Mouse (Mus musculus) left cerebral cortex, postnatal 14 days (tissue): ENCODE results near the gene Olfr298. TPM values are rescaled to one million over a fixed set of nuclear protein-coding genes. Genes with fewer than 3 reads are reported as not detected.

ENCODE experiments used
- DNase-seq, 2 experiments: peaks; one replicate each; pipeline ENCODE4 v3.0.0; 2021 to 2022; ENCODE audit warnings: low spot score in 2 of 2, mixed read lengths in 1 of 2
- intact Hi-C: fragments of 180-260 bp; cut with DNase I; formaldehyde crosslinking; loops from one replicate; pipeline ENCODE4 v1.15.1; 2025
- long read RNA-seq, 2 experiments: library from polyadenylated mRNA; stranded (forward); transcript quantifications; one replicate each; pipeline ENCODE4 v2.0.0; 2021
- total RNA-seq, 2 experiments: library from RNA; stranded (reverse); gene quantifications; 2 replicates each; pipeline ENCODE4 v1.2.3; 2021

Gene Olfr298
- total RNA-seq = not detected
- long read RNA-seq, experiment 1 = 0 reads
- long read RNA-seq, experiment 2 = 0 reads

DNA sequence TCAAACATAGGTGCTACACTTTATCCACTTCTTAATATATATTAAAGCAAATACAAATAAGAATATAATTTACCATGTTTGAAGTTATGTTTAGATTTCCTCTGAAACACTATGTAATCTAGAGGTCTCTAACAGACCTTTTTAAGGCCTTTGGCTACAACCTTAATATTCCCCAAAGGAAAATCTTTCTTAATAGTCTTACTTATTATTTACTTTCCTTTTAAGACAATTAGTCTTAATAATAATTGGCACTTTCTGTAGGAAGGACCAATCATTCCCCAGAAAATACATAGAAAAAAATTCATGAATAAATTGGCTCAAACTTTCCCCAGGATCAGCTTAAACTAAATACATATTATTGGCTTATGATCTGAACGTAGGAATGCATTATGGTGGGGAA is at the start of gene Olfr298:
TSS of gene Olfr298 (minus strand) at position 101 of the 400 bp plus-strand sequence.
- intact Hi-C loops = no loop called here
- no peak for DNase-seq

DNA sequence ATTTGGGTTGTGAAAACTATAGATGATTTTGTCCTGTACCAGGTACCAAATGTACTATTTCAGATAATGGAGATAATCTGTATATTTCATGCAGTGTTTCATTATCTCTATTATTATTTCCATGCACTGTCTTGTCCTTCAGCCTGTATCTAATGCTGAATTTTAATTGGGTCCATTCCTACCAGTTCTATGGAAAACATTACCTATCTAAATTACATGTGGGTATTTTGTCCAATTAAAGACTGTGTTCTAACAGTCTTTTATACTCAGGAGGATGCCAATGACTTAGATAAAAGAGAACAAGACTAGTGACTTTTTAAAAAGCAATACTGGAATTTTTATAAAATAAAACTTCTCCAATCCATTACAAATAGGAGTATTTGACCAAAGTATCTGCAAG is 27.4 kb upstream of the Olfr298 start, which contains the start of gene Olfr297:
TSS of gene Olfr297 (plus strand) at position 301 of the 400 bp plus-strand sequence.
- intact Hi-C loops = no loop called here
- no peak for DNase-seq

DNA sequence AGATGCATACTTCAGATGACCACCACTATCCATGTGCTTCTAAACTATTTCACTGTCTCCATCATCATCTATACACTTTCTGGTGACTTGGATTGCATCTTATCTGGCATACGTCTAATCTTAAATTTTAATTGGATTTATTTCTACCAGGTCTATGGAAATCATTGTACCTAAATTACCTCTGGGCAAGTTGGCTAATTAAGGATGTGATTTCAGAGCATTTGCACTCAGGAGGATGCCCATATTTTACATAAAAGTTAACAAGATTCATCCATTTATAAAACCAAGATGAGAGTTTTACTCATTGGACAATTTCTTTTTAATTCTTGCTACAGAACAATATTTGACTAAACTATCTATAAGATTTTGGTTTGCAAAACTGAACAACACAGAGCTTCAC is 32.7 kb downstream of the Olfr298 start, which contains the start of gene Olfr299:
TSS of gene Olfr299 (plus strand) at position 301 of the 400 bp plus-strand sequence.
- no peak for DNase-seq
- intact Hi-C loops = no loop called here

Other genes with a start within 250 kb of the Olfr298 start
- gene Vmn2r76, start 246.2 kb downstream of the Olfr298 start, total RNA-seq = not detected
- not detected for gene Olfr310, start 215.3 kb downstream of the Olfr298 start, total RNA-seq
- not detected for gene Olfr309, start 178.8 kb downstream of the Olfr298 start, total RNA-seq
- gene Olfr308, start 166.9 kb downstream of the Olfr298 start, total RNA-seq = not detected
- not detected for gene Olfr307, start 154.9 kb downstream of the Olfr298 start, total RNA-seq
- not detected for gene Olfr305, start 125.6 kb downstream of the Olfr298 start, total RNA-seq
- not detected for gene Olfr304, start 105.8 kb downstream of the Olfr298 start, total RNA-seq
- not detected for gene Olfr303, start 94.7 kb downstream of the Olfr298 start, total RNA-seq
- not detected for gene Olfr301, start 88.6 kb downstream of the Olfr298 start, total RNA-seq
- not detected for gene Olfr299, start 32.6 kb downstream of the Olfr298 start, total RNA-seq
- gene Olfr297, start 27.5 kb upstream of the Olfr298 start, total RNA-seq = not detected
- gene Olfr295, start 91.4 kb upstream of the Olfr298 start, total RNA-seq = not detected
- not detected for gene Olfr294, start 124.2 kb upstream of the Olfr298 start, total RNA-seq
- gene Olfr293, start 156.6 kb upstream of the Olfr298 start, total RNA-seq = not detected
- not detected for gene Olfr292, start 195.8 kb upstream of the Olfr298 start, total RNA-seq